ENCODE assay signal across 8 mouse cellular contexts in the genomic region with DNA sequence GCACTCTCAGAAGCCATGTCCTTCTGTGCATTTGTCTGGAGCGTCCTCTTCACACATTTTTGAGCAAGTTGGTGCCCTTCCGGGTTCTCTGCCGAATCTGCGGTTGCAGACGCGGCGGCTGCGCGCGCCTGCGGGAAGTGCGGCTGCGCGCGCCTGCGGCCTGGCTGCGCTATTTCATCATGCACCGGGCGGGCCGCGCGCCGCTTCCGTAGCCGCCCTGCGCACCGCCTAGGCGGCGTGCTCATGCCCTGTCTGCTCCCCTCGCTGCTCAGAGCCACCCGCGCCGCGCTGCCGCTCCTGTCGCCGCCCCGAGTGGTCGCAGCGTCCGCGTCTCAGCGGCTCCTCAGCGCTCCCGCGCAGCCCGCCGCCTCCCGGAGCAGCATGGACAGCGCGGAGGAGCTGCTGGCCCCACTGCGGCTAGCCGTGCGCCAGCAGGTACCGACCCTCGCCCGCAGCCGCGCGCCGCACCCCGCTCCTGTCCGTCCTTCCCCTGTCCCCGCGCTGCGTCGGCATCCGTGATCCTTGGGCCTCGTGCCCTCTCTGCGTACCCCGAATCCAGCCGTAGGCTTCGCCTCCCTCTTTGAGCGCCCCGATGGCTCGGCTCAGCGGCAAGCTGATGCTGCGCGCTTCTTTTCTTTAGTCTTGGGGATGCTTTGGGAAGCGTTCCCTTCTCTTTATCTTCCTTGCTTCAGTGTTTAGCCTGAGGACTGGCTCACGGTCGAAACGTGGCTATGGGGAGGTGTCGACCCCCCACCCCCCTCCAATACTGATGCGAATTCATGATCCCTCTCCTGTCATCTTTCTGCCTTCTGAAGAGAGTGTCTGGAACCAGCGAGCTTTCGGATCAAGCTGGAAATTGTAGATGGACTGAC. TPM values are rescaled to one million over a fixed set of nuclear protein-coding genes. Genes with fewer than 3 reads are reported as not detected.
DNase-seq lines count a peak whose midpoint lies in the region; ATAC-seq lines count a peak whose summit lies in the region.

Gars (plus strand) TSS at position 209 of the 872 bp plus-strand sequence.

- H3K4me3 ChIP-seq in hindbrain, embryonic 12.5 days = peak within 1 kb of the TSS; percentile 93

- peak; percentile 91 for DNase-seq in Muller cell, postnatal 12 days (ENCODE audit: inconsistent ontology term)
- peak; percentile 88 for DNase-seq in cerebellum, adult 9-11 months
- DNase-seq in frontal cortex, postnatal 10 days (ENCODE audit: low spot score in 2 of 2) = peak; percentile 75 to 87
- DNase-seq in layer of hippocampus, postnatal 14 days (ENCODE audit: low spot score in 2 of 2) = peak; percentile 80 to 88
- DNase-seq in lung, postnatal 14 days = peak; percentile 88
- DNase-seq in retina, adult 2 months (ENCODE audit: low read depth, low spot score) = peak; percentile 68
- peak; percentile 87 to 92 for DNase-seq in thymus, postnatal 36 days

- H3K27ac ChIP-seq in hindbrain, embryonic 12.5 days = peak within 1 kb of the TSS; percentile 95

- no peaks in the 10 kb centered on the region for H3K9me3 ChIP-seq in hindbrain, embryonic 12.5 days (replicated peaks)

- peaks cover 18% of the 10 kb centered on the region for H3K4me1 ChIP-seq in hindbrain, embryonic 12.5 days

- WGBS in hindbrain, embryonic 12.5 days = under 1% methylated on average over 87 of the region's 87 CpGs

- no peaks in the 10 kb centered on the region for H3K36me3 ChIP-seq in hindbrain, embryonic 12.5 days

- peak; percentile 96 for ATAC-seq in hindbrain, embryonic 12.5 days (ENCODE audit: low FRiP score)

- H3K9ac ChIP-seq in hindbrain, embryonic 12.5 days = peak within 1 kb of the TSS; percentile 94

- peak within 1 kb of the TSS; percentile 80 for H3K4me2 ChIP-seq in hindbrain, embryonic 12.5 days (replicated peaks)

- H3K27me3 ChIP-seq in hindbrain, embryonic 12.5 days = no peaks in the 10 kb centered on the region

RNA-seq across cellular contexts. Expression of gene Gars, which starts in this region (rescaled TPM):
- 188 and 189 TPM in 2 replicates for polyA plus RNA-seq in hindbrain, embryonic 12.5 days (2016; fragmentation: Nextera tagmentation; extraction: Ambion mirVana)
- 100 to 1,000 TPM; 148 to 151 TPM for total RNA-seq in layer of hippocampus, postnatal 14 days (2021)

Comparison
In these comparisons a context has a peak if more than half of its experiments do, and no peak if none do; other contexts are left out.
1. Peak in every context shown above with its lines: DNase-seq, ATAC-seq, H3K4me3 ChIP-seq and H3K27ac ChIP-seq.